Comparison of ENCODE assay signal across 19 mouse cellular contexts in genomic region chr8:4189031-4189722, GRCm38 (mm10). TPM values are rescaled to one million over a fixed set of nuclear protein-coding genes. Genes with fewer than 3 reads are reported as not detected.
DNase-seq lines count a peak whose midpoint lies in the region; ATAC-seq and TF ChIP-seq lines count a peak whose summit lies in the region.
"Had no signal": no experiment of that assay in that cellular context is flagged by ENCODE, and none has a peak within 500 bp of the region (broad histone marks: within the 10 kb centered on the region; RNA-seq: fewer than 3 reads in every experiment).

No protein-coding gene starts in this region.

- TF ChIP-seq CTCF in cerebellum, adult 2 months (IDR thresholded peaks at IDR 0.05; ENCODE audit: borderline replicate concordance, insufficient read depth, low read depth, low read length), result no peak
- no peak for TF ChIP-seq CTCF in left cerebral cortex, adult 2 months (IDR thresholded peaks at IDR 0.05)

- H3K27ac ChIP-seq in cerebellum, adult 2 months (ENCODE audit: insufficient read depth, low read length), result 0 out of 2 replicates have a peak overlapping the region, but pooled peaks have one; percentile 25
- peak overlapping the region; percentile 34; the same call in 1 of the 2 replicates for H3K27ac ChIP-seq in left cerebral cortex, adult 2 months
- H3K27ac ChIP-seq in forebrain, embryonic 13.5 days, result no peak overlapping the region
- H3K27ac ChIP-seq: hindbrain, postnatal 0 days; kidney, embryonic 15.5 days; limb, embryonic 15.5 days; midbrain, embryonic 12.5 days had no signal

- no peak overlapping the region for H3K4me2 ChIP-seq in forebrain, embryonic 13.5 days
- H3K4me2 ChIP-seq: kidney, embryonic 15.5 days; limb, embryonic 15.5 days; midbrain, embryonic 12.5 days had no signal

- no peaks in the 10 kb centered on the region for H3K9me3 ChIP-seq in forebrain, embryonic 13.5 days (replicated peaks)
- H3K9me3 ChIP-seq: kidney, embryonic 15.5 days; limb, embryonic 15.5 days; midbrain, embryonic 12.5 days had no signal

- no peak for DNase-seq in cerebellum, adult 2 months
- no peak for DNase-seq in cerebellum, adult 11 months
- no peak for DNase-seq in left cerebral cortex, adult 2 months (ENCODE audit: extremely low spot score in 1 of 2, low spot score in 2 of 2)
- no peak for DNase-seq in left cerebral cortex, postnatal 25 days (ENCODE audit: low spot score in 2 of 2)
- peak; percentile 82 for DNase-seq in liver
- no peak for DNase-seq in urinary bladder, adult 18-20 months (ENCODE audit: low spot score in 2 of 2)
- DNase-seq: adrenal gland, postnatal 25 days; cerebellum, postnatal 25 days; lung, postnatal 14 days; right cerebral cortex, postnatal 14 days had no signal

- intact Hi-C loops in left cerebral cortex, adult 2 months (cut with DNase I), result no loop called here
- intact Hi-C loops in left cerebral cortex, postnatal 25 days (cut with DNase I), result no loop called here

- H3K9ac ChIP-seq in forebrain, embryonic 13.5 days, result no peak overlapping the region
- H3K9ac ChIP-seq: kidney, embryonic 15.5 days; limb, embryonic 15.5 days; midbrain, embryonic 12.5 days had no signal

- H3K36me3 ChIP-seq in forebrain, embryonic 13.5 days (ENCODE audit: poor library complexity, severe bottlenecking), result peaks cover 75% of the 10 kb centered on the region

- H3K27me3 ChIP-seq in cerebellum, adult 2 months (ENCODE audit: control insufficient read depth, insufficient read depth, low read length), result no peaks in the 10 kb centered on the region
- no peaks in the 10 kb centered on the region for H3K27me3 ChIP-seq in forebrain, embryonic 13.5 days
- H3K27me3 ChIP-seq: CH12.LX; kidney, embryonic 15.5 days; limb, embryonic 15.5 days; midbrain, embryonic 12.5 days had no signal

- no peaks in the 10 kb centered on the region; the same call in 1 of the 2 replicates for H3K4me1 ChIP-seq in cerebellum, adult 2 months (ENCODE audit: control insufficient read depth, insufficient read depth, low read length)
- peaks cover 19% of the 10 kb centered on the region for H3K4me1 ChIP-seq in forebrain, embryonic 13.5 days

- 26% methylated on average over 3 of the region's 3 CpGs for WGBS in cerebellum, adult 2 months
- 48% methylated on average over 3 of the region's 3 CpGs for WGBS in forebrain, embryonic 13.5 days

- peak; percentile 93 for ATAC-seq in megakaryocyte-erythroid progenitor cell, adult 5-6 weeks (replicated peaks; ENCODE audit: low FRiP score, low TSS enrichment, poor library complexity, severe bottlenecking)
- no peak for ATAC-seq in forebrain, embryonic 13.5 days
- ATAC-seq: hindbrain, postnatal 0 days had no signal

- no peak for TF ChIP-seq POLR2A in cerebellum, adult 2 months (IDR thresholded peaks at IDR 0.05; ENCODE audit: borderline replicate concordance, insufficient read depth, low read length)

- H3K4me3 ChIP-seq in cerebellum, adult 2 months (replicated peaks; ENCODE audit: insufficient read depth, low read depth, low read length), result no peak overlapping the region
- H3K4me3 ChIP-seq in left cerebral cortex, adult 2 months, result no peak overlapping the region
- no peak overlapping the region for H3K4me3 ChIP-seq in forebrain, embryonic 13.5 days
- H3K4me3 ChIP-seq: kidney, embryonic 15.5 days; limb, embryonic 15.5 days; midbrain, embryonic 12.5 days; myocyte had no signal

RNA-seq across cellular contexts. Expression of gene Evi5l, which starts 22.8 kb away (rescaled TPM):
- polyA plus RNA-seq in cerebellum, adult 2 months (2012; rRNA removed), result 66.5 and 73.3 TPM in 2 replicates
- total RNA-seq in left cerebral cortex, adult 2 months (2021), result 100 to 1,000 TPM; 107 to 110 TPM
- 100 to 1,000 TPM; 106 to 108 TPM for total RNA-seq in left cerebral cortex, postnatal 25 days (2021)
- 5.0 and 9.1 TPM in 2 replicates for total RNA-seq in megakaryocyte-erythroid progenitor cell, adult 5-6 weeks (2014; fragmentation: Nextera tagmentation)
- total RNA-seq in megakaryocyte-erythroid progenitor cell, adult 5-6 weeks (2017), result 7.4 and 9.7 TPM in 2 replicates
- 57.7 and 62.7 TPM in 2 replicates for polyA plus RNA-seq in forebrain, embryonic 13.5 days (2015; fragmentation: Nextera tagmentation; extraction: Ambion mirVana)

RNA-seq across cellular contexts. Expression of gene Prr36, which starts 28.1 kb away (rescaled TPM):
- 8.2 and 8.6 TPM in 2 replicates for polyA plus RNA-seq in cerebellum, adult 2 months (2012; rRNA removed)
- 10 to 100 TPM; 42.9 to 46.0 TPM for total RNA-seq in left cerebral cortex, adult 2 months (2021)
- 10 to 100 TPM; 37.7 to 41.3 TPM for total RNA-seq in left cerebral cortex, postnatal 25 days (2021)
- total RNA-seq in megakaryocyte-erythroid progenitor cell, adult 5-6 weeks (2014; fragmentation: Nextera tagmentation), result 0.30 TPM in 1 of 2 replicates, not detected in the other
- total RNA-seq in megakaryocyte-erythroid progenitor cell, adult 5-6 weeks (2017), result not detected in 2 replicates
- 33.2 and 36.0 TPM in 2 replicates for polyA plus RNA-seq in forebrain, embryonic 13.5 days (2015; fragmentation: Nextera tagmentation; extraction: Ambion mirVana)

RNA-seq across cellular contexts. Expression of gene Lrrc8e, which starts 37.5 kb away (rescaled TPM):
- polyA plus RNA-seq in cerebellum, adult 2 months (2012; rRNA removed), result 0.02 TPM in 1 of 2 replicates, not detected in the other
- total RNA-seq in left cerebral cortex, adult 2 months (2021), result not detected
- not detected for total RNA-seq in left cerebral cortex, postnatal 25 days (2021)
- not detected in 2 replicates for total RNA-seq in megakaryocyte-erythroid progenitor cell, adult 5-6 weeks (2014; fragmentation: Nextera tagmentation)
- total RNA-seq in megakaryocyte-erythroid progenitor cell, adult 5-6 weeks (2017), result not detected in 2 replicates
- 0.14 TPM in 1 of 2 replicates, not detected in the other for polyA plus RNA-seq in forebrain, embryonic 13.5 days (2015; fragmentation: Nextera tagmentation; extraction: Ambion mirVana)
- total RNA-seq: hindbrain, postnatal 0 days; left cerebral cortex, postnatal 10 days had no signal
- polyA plus RNA-seq: hindbrain, postnatal 0 days had no signal

RNA-seq across cellular contexts. Expression of gene Map2k7, which starts 49.4 kb away (rescaled TPM):
- polyA plus RNA-seq in cerebellum, adult 2 months (2012; rRNA removed), result 85.2 and 86.7 TPM in 2 replicates
- total RNA-seq in left cerebral cortex, adult 2 months (2021), result 10 to 100 TPM; 98.1 to 99.1 TPM
- total RNA-seq in left cerebral cortex, postnatal 25 days (2021), result 10 to 100 TPM; 85.7 to 87.5 TPM
- 45.9 and 54.5 TPM in 2 replicates for total RNA-seq in megakaryocyte-erythroid progenitor cell, adult 5-6 weeks (2014; fragmentation: Nextera tagmentation)
- total RNA-seq in megakaryocyte-erythroid progenitor cell, adult 5-6 weeks (2017), result 28.6 and 36.7 TPM in 2 replicates
- 24.6 and 28.6 TPM in 2 replicates for polyA plus RNA-seq in forebrain, embryonic 13.5 days (2015; fragmentation: Nextera tagmentation; extraction: Ambion mirVana)

RNA-seq across cellular contexts. Expression of gene Gm49320, which starts 49.5 kb away (rescaled TPM):
- 8.6 and 9.4 TPM in 2 replicates for polyA plus RNA-seq in cerebellum, adult 2 months (2012; rRNA removed)
- 1 to 10 TPM in 1 of 2 experiments, not detected in 1; 1.8 TPM for total RNA-seq in left cerebral cortex, adult 2 months (2021)
- under 1 TPM; 0.23 to 0.57 TPM for total RNA-seq in left cerebral cortex, postnatal 25 days (2021)
- 0.90 TPM in 1 of 2 replicates, not detected in the other for total RNA-seq in megakaryocyte-erythroid progenitor cell, adult 5-6 weeks (2014; fragmentation: Nextera tagmentation)
- 0.75 TPM in 1 of 2 replicates, not detected in the other for total RNA-seq in megakaryocyte-erythroid progenitor cell, adult 5-6 weeks (2017)
- 0.93 and 1.1 TPM in 2 replicates for polyA plus RNA-seq in forebrain, embryonic 13.5 days (2015; fragmentation: Nextera tagmentation; extraction: Ambion mirVana)
- total RNA-seq: hindbrain, postnatal 0 days had no signal

Comparison
In these comparisons a context has a peak if more than half of its experiments do, and no peak if none do; other contexts are left out.
1. RNA of gene Evi5l, which starts 22.8 kb away (total RNA-seq): 107 to 110 TPM in left cerebral cortex, adult 2 months and 106 to 108 TPM in left cerebral cortex, postnatal 25 days; 5.0 to 9.7 TPM in megakaryocyte-erythroid progenitor cell, adult 5-6 weeks; every median in the first group is over 4 times any median in the second.
2. RNA of gene Prr36, which starts 28.1 kb away (total RNA-seq): 42.9 to 46.0 TPM in left cerebral cortex, adult 2 months and 37.7 to 41.3 TPM in left cerebral cortex, postnatal 25 days; 0.30 TPM in megakaryocyte-erythroid progenitor cell, adult 5-6 weeks; every median in the first group is over 10 times any median in the second.